Mouse (Mus musculus): ENCODE data around the gene Camta1.

Camta1 gene

GRCm38 (mm10) chr4:150872681-150873080 is 989.0 kb downstream of the Camta1 start:
- DNase-seq: no peak

- DNase-seq: peak; percentile 87
Observed at GRCm38 (mm10) chr4:150872139-150872651, 989.5 kb downstream of the Camta1 start.

DNA sequence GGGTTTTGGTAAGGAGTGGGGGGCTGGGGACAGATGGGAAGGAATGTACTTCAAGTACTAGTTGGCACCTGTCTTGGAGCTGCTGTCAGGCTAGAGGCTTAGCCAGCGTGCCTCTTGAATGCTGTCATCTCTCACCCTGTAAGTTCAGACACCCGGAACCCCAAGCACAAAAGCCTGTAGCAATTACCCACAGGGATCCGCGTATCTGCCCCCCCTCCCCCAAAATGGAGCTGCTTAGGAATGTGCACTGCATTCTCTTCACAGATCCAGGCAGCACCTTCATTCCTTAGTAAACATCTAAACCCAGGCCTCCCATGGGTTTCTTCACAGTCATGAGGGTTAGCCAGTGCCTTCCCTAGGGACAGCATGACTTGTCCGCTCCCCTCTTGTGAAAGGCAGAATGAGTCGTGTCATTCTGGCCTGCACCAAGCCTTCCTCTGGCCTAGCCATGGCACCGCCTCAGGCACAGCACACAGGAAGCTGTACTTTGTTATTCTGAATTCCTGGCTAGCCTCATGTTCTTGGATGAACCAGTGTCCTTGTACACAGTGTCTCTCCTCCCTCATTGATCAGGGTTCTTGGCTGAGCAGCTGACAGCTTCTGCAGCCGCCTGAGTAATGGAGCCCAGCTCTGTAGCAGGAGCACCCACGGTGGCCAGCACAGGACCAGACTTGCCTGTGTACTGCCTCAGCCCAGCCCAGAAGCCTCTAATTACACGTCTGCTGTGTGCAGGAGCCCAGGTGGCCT is 990.1 kb downstream of the Camta1 start:
- peak; percentile 39 for DNase-seq

DNA sequence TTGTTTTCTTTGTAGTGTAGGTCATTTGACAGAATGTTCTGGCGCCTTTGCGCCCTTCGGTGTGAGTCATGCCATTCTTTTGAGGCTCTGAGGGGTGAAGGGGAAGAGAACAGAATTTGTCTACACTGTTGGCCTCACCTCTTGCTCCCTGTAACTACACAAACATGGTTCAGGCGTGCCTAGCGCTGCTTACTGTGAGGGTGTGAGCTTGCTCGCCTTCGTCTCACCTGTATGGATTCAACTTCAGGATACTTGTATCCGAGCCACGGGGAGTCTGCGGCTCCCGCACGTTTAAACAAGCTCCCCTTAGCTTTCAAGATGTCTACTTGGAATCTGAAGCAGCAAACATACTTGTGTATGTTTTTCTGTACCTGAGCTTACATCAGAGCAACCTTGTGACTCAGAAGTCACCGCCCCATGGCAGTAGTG is 990.7 kb downstream of the Camta1 start:
- DNase-seq: no peak

- peak; percentile 23 for DNase-seq
Observed at GRCm38 (mm10) chr4:150869276-150870197, 992.1 kb downstream of the Camta1 start.

DNA sequence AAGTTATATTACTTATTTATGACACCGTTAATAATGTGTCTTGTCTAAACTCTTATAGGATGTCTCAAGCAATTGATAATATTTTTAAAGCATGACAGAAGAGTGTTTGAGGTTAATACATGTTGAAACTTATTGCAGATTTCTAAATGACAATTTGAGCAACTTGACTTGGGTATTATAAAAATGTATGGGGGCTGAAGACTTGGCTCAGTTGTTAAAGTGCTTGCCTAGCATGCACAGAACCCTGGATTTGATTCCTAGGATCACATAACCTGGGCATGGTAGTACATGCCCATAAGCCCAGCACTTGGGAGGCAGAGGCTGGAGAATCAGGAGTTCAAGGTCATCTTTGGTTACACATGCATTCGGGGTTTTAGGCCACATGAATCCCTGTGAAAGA is 992.8 kb downstream of the Camta1 start:
- DNase-seq: no peak

DNA sequence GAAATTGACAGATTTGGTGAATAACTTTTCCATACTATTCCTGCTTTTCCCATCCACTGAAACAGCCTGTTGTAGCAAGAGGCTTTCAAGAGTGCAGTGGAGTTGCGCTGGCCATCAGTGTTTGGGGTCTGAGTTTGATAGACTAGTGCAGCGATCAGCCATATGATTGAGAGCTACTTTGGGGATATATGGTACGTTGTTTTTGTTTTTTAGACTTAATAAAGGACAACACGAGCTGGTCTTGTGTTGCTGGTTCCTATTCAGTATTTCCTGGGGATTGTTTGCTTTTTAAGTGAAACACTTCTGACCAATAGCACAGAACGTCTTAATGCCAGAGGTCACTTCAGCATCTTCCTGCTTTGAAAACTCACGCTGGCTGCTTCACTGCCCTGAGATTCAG is 993.5 kb downstream of the Camta1 start:
- DNase-seq: no peak

Measured in layer of hippocampus, adult 9-11 months (tissue).